Mouse (Mus musculus) forebrain, embryonic 11.5 days (tissue): ENCODE data around the gene 4932415D10Rik. TPM values are rescaled to one million over a fixed set of nuclear protein-coding genes. Genes with fewer than 3 reads are reported as not detected.
A peak's percentile ranks its signal among the peaks of the same experiment; 100 is the strongest.

Source experiments
- ATAC-seq: fragments of 200-750 bp; cut with Nextera tagmentation; replicated peaks from 2 replicates; pipeline ENCODE4 v1.8.0; 2017; ENCODE audit warnings: moderate TSS enrichment; ENCODE audit not compliant: low FRiP score
- DNase-seq: peaks from one replicate; pipeline ENCODE4 v3.0.0-alpha.2; 2017; ENCODE audit warnings: low spot score
- H3K27ac ChIP-seq: fragments of 300-500 bp; sonication (generic); 2 replicates; pipeline ENCODE4 v1.5.1; 2014; ENCODE audit warnings: low read depth, low read length
- H3K27me3 ChIP-seq: fragments of 300-500 bp; sonication (generic); 2 replicates; pipeline ENCODE4 v1.6.1; 2014; ENCODE audit warnings: mild to moderate bottlenecking, low read length, mixed read lengths; ENCODE audit not compliant: control insufficient read depth, insufficient read depth
- H3K36me3 ChIP-seq: fragments of 300-500 bp; sonication (generic); 2 replicates; pipeline ENCODE4 v1.6.1; 2014; ENCODE audit warnings: mild to moderate bottlenecking, low read length, moderate library complexity, mixed read lengths; ENCODE audit not compliant: control insufficient read depth, insufficient read depth
- H3K4me1 ChIP-seq: fragments of 300-500 bp; sonication (generic); replicated peaks from 2 replicates; pipeline ENCODE4 v1.6.1; 2014; ENCODE audit warnings: low read length, mixed read lengths; ENCODE audit not compliant: control insufficient read depth, insufficient read depth
- H3K4me2 ChIP-seq: fragments of 300-500 bp; sonication (generic); 2 replicates; pipeline ENCODE4 v1.6.1; 2014; ENCODE audit warnings: low read depth, mild to moderate bottlenecking, low read length, moderate library complexity, mixed read lengths; ENCODE audit not compliant: severe bottlenecking
- H3K4me3 ChIP-seq: fragments of 300-500 bp; sonication (generic); 2 replicates; pipeline ENCODE4 v1.5.1; 2014; ENCODE audit warnings: low read depth, low read length
- H3K9ac ChIP-seq: fragments of 300-500 bp; sonication (generic); 2 replicates; pipeline ENCODE4 v1.6.1; 2014; ENCODE audit warnings: low read length
- H3K9me3 ChIP-seq: fragments of 300-500 bp; sonication (generic); 2 replicates; pipeline ENCODE4 v1.6.1; 2016; ENCODE audit warnings: low read length, mixed read lengths; ENCODE audit not compliant: control insufficient read depth
- WGBS: fragments of 180-500 bp; shearing (Covaris S2); extraction: QIAGEN DNeasy Blood & Tissue Kit; methylation state at CpG from one replicate; pipeline ENCODE4 v1.1.7; 2014; 5-methylcytosine and 5-hydroxymethylcytosine counted together
- polyA plus RNA-seq: library from polyadenylated mRNA; unstranded; fragments of >200 nt; fragmentation: Nextera tagmentation; extraction: Ambion mirVana; gene quantifications from 2 replicates; pipeline ENCODE4 v1.2.1, GENCODE M21; 2014

4932415D10Rik gene
- polyA plus RNA-seq = not detected in 2 replicates

DNA sequence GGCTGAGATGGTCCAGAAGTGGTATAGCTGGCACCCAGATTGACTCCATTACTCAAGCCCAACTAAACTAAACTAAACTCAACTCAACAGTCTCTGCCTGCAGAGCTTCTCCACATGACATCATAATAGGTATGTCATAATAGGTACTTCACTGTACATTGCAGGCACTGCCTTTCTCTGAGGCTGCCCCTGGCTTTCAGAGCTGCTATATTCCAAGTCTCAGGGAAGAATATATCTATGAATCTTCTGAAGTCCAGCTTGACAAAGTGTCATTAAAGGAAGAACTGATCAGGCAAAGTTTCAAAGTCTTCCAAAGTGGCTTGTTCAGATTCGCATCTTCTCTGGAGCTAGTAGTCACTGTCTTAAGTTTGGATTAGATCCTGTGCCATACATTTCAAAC lies at the start of gene 4932415D10Rik:
Gene 4932415D10Rik, minus strand, starts transcription at position 101 of the 400 bp plus-strand sequence.
- whole genome bisulfite sequencing = 90% methylated on average over 1 of the region's 1 CpGs
- Histone ChIP-seq H3K36me3 (no peaks in the 10 kb centered on the region), H3K4me3 (no peak within 1 kb of the TSS), H3K9me3 (peaks cover 3% of the 10 kb centered on the region; the same call in 1 of the 2 replicates), H3K9ac (no peak within 1 kb of the TSS), H3K27ac (no peak within 1 kb of the TSS), H3K4me1 (no peaks in the 10 kb centered on the region), H3K4me2 (no peak within 1 kb of the TSS), H3K27me3 (no peaks in the 10 kb centered on the region)
- no peak for ATAC-seq
- DNase-seq = no peak

DNA sequence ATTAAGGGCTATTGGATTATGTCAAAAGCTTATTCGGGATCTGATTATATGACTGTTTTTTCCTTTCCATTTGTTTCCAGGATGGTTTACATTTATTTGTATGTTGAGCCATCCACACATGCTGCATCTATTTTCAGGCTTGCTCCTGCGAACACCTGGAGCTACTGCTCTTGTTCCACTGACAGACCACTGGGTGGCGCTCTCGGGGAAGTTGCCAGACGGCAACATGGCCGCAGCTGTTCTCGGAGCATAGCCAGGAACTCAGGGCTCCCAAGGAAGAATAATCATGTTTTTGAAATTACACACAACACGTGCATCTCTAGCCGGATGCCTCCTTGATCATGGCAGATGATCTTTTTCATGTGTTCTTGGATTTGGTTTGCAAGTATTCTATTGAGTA lies 45.5 kb upstream of the 4932415D10Rik start:
- Histone ChIP-seq H3K9me3 (peaks cover 18% of the 10 kb centered on the region), H3K36me3 (peaks cover 3% of the 10 kb centered on the region; the same call in 1 of the 2 replicates), H3K4me2 (no peak overlapping the region), H3K27me3 (no peaks in the 10 kb centered on the region), H3K4me1 (no peaks in the 10 kb centered on the region), H3K27ac (no peak overlapping the region), H3K4me3 (no peak overlapping the region), H3K9ac (no peak overlapping the region)
- 87% methylated on average over 9 of the region's 9 CpGs for WGBS
- ATAC-seq (no peak), DNase-seq (no peak)

DNA sequence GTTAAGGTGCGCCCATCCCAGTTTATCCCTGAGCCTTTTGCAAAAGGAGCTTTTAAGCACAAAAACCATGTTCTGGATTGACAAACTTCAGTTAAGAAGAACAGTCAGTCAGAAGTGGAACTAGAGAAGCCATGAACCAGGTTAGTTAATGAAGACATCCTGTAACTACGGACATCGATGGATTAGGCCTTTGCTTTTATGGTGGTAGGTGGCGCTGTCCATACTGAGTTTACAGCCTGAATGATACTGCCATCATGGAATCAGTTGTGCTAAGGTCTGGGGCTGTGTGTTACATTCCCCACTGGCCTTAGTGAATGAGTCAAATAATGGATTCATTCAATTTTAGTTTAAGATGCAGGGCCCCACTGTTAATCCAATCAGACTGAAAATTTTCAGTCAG lies 39.0 kb upstream of the 4932415D10Rik start:
- DNase-seq (no peak), ATAC-seq (no peak)
- Histone ChIP-seq H3K4me2 (no peak overlapping the region), H3K4me3 (no peak overlapping the region), H3K4me1 (no peaks in the 10 kb centered on the region), H3K27me3 (no peaks in the 10 kb centered on the region), H3K36me3 (no peaks in the 10 kb centered on the region), H3K27ac (no peak overlapping the region), H3K9me3 (peaks cover 5% of the 10 kb centered on the region; the same call in 1 of the 2 replicates), H3K9ac (no peak overlapping the region)
- 95% methylated on average over 4 of the region's 4 CpGs for WGBS

DNA sequence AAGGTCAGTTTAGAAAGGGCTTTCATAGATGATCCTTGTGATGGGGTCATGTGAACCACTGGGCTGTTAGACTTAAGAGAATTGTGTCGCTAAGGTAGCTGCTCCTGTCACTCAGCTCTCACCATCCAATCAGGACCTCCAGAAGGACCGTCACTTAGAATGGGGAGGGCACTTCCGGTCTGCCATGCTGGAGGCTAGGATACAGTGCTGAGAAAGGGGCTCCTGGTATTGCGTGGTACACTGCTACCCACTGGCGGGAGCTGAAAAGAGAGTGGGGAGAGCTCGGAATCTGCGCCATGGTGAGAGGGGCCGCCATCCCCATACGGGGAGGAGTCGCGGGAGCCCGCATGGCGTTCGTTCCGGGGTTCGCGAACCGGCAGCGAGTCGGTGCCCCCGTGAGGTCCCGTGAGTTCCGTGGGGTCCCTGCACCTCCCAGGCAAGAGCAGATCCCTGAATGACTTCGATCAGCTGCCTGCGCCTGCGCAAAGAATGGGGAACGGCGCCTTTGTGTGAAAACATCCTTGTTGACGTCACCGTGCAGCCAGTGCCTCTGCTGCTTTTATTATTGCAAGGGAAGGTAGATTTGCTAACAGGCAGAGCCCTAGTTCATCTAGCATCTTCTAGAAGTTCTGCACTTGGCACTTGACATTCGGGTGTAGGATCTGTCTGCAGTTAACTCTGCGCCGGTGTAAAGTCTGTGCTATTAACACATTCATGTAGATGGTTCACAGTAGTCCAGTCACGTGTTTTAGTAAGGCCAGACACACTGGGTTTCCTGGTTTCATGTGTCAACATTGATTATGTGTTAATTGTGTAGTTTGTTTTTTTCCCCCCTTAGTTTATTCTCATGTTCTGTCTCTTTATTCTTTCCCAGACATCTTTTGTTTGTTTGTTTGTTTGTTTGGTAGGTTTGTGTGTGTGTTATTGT lies 38.0 kb upstream of the 4932415D10Rik start, which contains the start of gene Gm4924:
Gene Gm4924, plus strand, starts transcription at position 173 of the 928 bp plus-strand sequence.
- H3K4me2 ChIP-seq = peak within 1 kb of the TSS; percentile 48
- 5% methylated on average over 33 of the region's 34 CpGs for WGBS
- no peaks in the 10 kb centered on the region for H3K4me1 ChIP-seq
- H3K36me3 ChIP-seq = no peaks in the 10 kb centered on the region
- peak; percentile 100 for ATAC-seq
- DNase-seq = peak; percentile 88
- peak within 1 kb of the TSS; percentile 81 for H3K27ac ChIP-seq
- H3K9me3 ChIP-seq = peaks cover 5% of the 10 kb centered on the region; the same call in 1 of the 2 replicates
- H3K9ac ChIP-seq = peak within 1 kb of the TSS; percentile 72
- peak within 1 kb of the TSS; percentile 45 for H3K4me3 ChIP-seq
- H3K27me3 ChIP-seq = no peaks in the 10 kb centered on the region

GRCm38 (mm10) chr10:82329826-82330225 lies 13.4 kb upstream of the 4932415D10Rik start:
- DNase-seq (no peak), ATAC-seq (no peak)
- Histone ChIP-seq H3K4me3 (no peak overlapping the region), H3K4me1 (no peaks in the 10 kb centered on the region), H3K9ac (no peak overlapping the region), H3K36me3 (no peaks in the 10 kb centered on the region), H3K9me3 (no peaks in the 10 kb centered on the region; the same call in 1 of the 2 replicates), H3K27me3 (no peaks in the 10 kb centered on the region), H3K4me2 (no peak overlapping the region), H3K27ac (no peak overlapping the region)
- WGBS = 75% methylated on average over 5 of the region's 5 CpGs

DNA sequence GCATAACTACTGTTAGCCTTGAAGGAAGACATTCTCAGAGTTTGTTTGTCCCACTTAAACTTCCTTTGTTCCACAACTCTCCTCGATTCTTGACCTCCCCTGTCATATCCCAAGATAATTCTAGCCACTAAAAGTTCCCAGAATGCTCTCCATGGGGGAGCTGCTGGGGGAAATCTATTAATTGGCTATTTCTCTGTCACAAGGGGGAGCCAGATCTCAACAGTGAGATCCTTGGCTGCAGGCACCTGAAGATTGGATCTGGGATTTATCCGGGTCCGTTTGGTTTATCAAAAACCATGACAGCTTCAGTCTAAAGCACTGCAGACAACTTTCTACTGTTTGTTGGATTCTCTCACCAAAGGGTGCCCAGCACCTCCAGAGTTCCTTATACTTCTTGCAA lies 3.8 kb upstream of the 4932415D10Rik start:
- ATAC-seq (no peak), DNase-seq (no peak)
- 64% methylated on average over 3 of the region's 3 CpGs for WGBS
- H3K4me3 ChIP-seq = no peak overlapping the region
- no peaks in the 10 kb centered on the region for H3K4me1 ChIP-seq
- H3K9ac ChIP-seq = no peak overlapping the region
- H3K27ac ChIP-seq = no peak overlapping the region
- H3K4me2 ChIP-seq = no peak overlapping the region
- H3K36me3 ChIP-seq = no peaks in the 10 kb centered on the region
- peaks cover 3% of the 10 kb centered on the region; the same call in 1 of the 2 replicates for H3K9me3 ChIP-seq
- H3K27me3 ChIP-seq = no peaks in the 10 kb centered on the region

GRCm38 (mm10) chr10:82296440-82296839 lies 19.9 kb downstream of the 4932415D10Rik start:
- ATAC-seq = no peak
- H3K4me3 ChIP-seq = no peak overlapping the region
- H3K27ac ChIP-seq = no peak overlapping the region
- H3K4me1 ChIP-seq = no peaks in the 10 kb centered on the region
- H3K4me2 ChIP-seq = no peak overlapping the region
- H3K27me3 ChIP-seq = no peaks in the 10 kb centered on the region
- WGBS = 58% methylated on average over 2 of the region's 2 CpGs
- peaks cover 3% of the 10 kb centered on the region; the same call in 1 of the 2 replicates for H3K9me3 ChIP-seq
- H3K9ac ChIP-seq = no peak overlapping the region
- no peak for DNase-seq
- H3K36me3 ChIP-seq = no peaks in the 10 kb centered on the region

- no peak overlapping the region for H3K9ac ChIP-seq
- H3K27ac ChIP-seq = no peak overlapping the region
- no peaks in the 10 kb centered on the region; the same call in 1 of the 2 replicates for H3K9me3 ChIP-seq
- no peak overlapping the region for H3K4me3 ChIP-seq
- ATAC-seq (no peak), DNase-seq (no peak)
- H3K27me3 ChIP-seq = no peaks in the 10 kb centered on the region
- 69% methylated on average over 2 of the region's 2 CpGs for WGBS
- no peaks in the 10 kb centered on the region for H3K36me3 ChIP-seq
- no peaks in the 10 kb centered on the region for H3K4me1 ChIP-seq
- H3K4me2 ChIP-seq = no peak overlapping the region
Measured at GRCm38 (mm10) chr10:82257331-82257730, 59.1 kb downstream of the 4932415D10Rik start.
